Mouse (Mus musculus) olfactory bulb, adult 2 months (tissue): ENCODE results near the gene Gm960.

Experiments
- CTCF ChIP-seq: fragments of 200-500 bp; IDR thresholded peaks from 2 replicates; pipeline ENCODE4 v1.5.1; 2012; ENCODE audit warnings: low read depth, mild to moderate bottlenecking, low read length, moderate library complexity; ENCODE audit not compliant: insufficient read depth
- POLR2A ChIP-seq: fragments of 200-500 bp; IDR thresholded peaks from 2 replicates; pipeline ENCODE4 v1.6.1; 2012; ENCODE audit warnings: mild to moderate bottlenecking, low read depth, low read length, moderate library complexity; ENCODE audit not compliant: insufficient read depth

- no peak for TF ChIP-seq CTCF
- no peak for TF ChIP-seq POLR2A
Measured at GRCm38 (mm10) chr19:4720671-4721244, 22.3 kb upstream of the Gm960 start.
